Mouse (Mus musculus) lung, postnatal 0 days (tissue): ENCODE measurements around the gene Elmo1.

ENCODE experiments used
- CTCF ChIP-seq: IDR thresholded peaks from 2 replicates; pipeline ENCODE4 v1.5.1; 2016; ENCODE audit warnings: antibody characterized with exemption, mild to moderate bottlenecking
- EP300 ChIP-seq: IDR thresholded peaks from 2 replicates; pipeline ENCODE4 v1.6.1; 2016; ENCODE audit warnings: antibody characterized with exemption, mild to moderate bottlenecking, control low read depth

DNA sequence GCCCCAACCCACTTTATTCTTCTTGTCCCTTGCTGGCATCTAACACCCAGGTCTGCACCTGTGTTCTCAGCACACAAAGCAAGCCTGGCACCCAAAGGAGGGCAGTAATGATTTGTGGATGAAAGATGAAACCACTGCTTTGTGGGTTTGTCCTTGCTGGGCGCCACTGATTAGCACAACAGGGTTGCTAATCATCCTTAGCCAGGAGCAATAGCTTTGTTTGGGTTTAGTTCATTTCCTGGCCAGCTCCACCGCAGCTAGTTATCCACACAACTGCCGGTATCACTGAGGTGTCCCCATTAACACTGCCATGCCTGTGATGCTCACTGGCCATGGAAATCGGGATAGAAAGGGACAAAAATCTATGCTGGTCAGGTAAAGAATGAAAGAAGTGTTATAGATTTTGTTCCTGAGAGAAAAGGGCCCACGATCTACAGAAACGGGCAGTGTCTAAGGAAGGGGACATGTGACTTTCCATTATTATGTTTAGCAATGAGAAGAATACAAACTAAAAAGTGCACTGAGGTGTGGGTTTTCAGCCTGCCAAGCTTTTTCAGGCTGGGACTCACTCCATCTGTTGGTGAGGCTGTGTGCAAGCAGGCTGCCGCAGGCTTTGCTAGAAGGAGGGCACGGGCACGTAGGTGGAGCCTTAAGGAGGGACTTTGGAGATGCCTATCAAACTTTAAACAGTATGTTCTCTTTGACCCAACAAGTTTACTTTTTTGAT is 93.3 kb downstream of the Elmo1 start:
- TF ChIP-seq CTCF (peak; percentile 70), EP300 (no peak)
